Mouse (Mus musculus) gastrocnemius, postnatal 14 days (tissue): ENCODE data around the gene 1700018B08Rik. TPM values are rescaled to one million over a fixed set of nuclear protein-coding genes. Genes with fewer than 3 reads are reported as not detected.

ENCODE experiments used
- DNase-seq: peaks from one replicate; pipeline ENCODE4 v3.0.0; 2021; ENCODE audit warnings: mixed read lengths
- intact Hi-C: fragments of 180-260 bp; cut with DNase I; formaldehyde crosslinking; loops from one replicate; pipeline ENCODE4 v1.15.1; 2025; ENCODE audit warnings: low total_unique reads
- long read RNA-seq, 2 experiments: library from polyadenylated mRNA; stranded (forward); transcript quantifications; one replicate each; pipeline ENCODE4 v2.0.0; 2021
- total RNA-seq, 2 experiments: library from RNA; stranded (reverse); gene quantifications; 2 replicates each; pipeline ENCODE4 v1.2.3; 2021

The 1700018B08Rik gene
- total RNA-seq: not detected
- long read RNA-seq, experiment 1: 0 reads
- long read RNA-seq, experiment 2: 0 reads

DNA sequence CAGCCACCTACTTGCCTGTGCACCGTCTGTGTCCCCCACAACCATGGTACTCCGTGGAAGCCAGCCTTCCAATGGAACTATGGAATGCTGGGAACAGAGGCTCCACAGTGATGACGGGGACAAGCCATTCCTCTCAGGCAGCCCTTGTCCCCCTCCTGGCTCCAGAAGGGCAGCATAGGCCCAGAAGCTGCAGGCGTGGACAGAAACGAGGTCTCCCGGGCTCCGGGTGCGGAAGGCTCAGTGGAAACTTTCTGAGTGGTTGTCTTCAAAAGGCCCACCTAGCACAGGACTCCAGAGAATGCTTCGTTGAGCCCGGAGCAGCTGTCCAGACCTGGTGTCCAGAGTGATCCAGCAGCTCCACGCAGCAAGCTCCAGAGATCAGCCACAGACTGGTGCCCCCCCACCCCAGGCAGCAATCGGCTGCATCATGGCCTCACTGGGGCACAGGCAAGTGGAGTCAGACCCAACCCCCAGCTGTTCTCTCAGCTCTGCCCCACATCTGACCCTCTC, at the start of gene 1700018B08Rik:
Gene 1700018B08Rik (minus strand): TSS at position 45 of the 510 bp plus-strand sequence.
- intact Hi-C loops: loop anchor here (5.0 to 10.0 kb wide), 2 partner anchors 48 to 140 kb away; partner anchors contain the start of gene Map1lc3b

DNA sequence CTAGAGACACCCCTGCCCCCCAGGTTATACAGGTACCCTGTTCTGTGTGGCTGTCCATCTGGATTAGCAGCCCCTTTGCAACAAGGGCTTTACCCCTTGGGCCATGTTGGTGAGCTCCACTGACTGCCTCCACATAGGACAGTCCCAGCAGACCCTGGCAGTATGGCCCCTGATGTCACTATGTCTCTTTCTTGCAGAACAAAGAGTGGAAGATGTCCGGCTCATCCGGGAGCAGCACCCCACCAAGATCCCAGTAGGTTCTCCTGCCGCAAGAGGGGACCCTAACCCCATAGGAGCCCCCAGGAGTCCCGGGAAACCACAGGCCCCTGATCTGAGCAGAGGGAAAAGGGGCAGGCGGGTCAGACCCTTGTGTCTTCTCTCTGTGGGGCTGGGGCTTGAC, 49.2 kb upstream of the 1700018B08Rik start:
- DNase-seq: no peak
- intact Hi-C loops: loop anchor here (5.0 kb wide), 1 partner anchor 51 kb away; the partner anchor contains the start of gene 1700018B08Rik

More for the DNA sequence above, at the start of gene 1700018B08Rik:
- no peak for DNase-seq

DNA sequence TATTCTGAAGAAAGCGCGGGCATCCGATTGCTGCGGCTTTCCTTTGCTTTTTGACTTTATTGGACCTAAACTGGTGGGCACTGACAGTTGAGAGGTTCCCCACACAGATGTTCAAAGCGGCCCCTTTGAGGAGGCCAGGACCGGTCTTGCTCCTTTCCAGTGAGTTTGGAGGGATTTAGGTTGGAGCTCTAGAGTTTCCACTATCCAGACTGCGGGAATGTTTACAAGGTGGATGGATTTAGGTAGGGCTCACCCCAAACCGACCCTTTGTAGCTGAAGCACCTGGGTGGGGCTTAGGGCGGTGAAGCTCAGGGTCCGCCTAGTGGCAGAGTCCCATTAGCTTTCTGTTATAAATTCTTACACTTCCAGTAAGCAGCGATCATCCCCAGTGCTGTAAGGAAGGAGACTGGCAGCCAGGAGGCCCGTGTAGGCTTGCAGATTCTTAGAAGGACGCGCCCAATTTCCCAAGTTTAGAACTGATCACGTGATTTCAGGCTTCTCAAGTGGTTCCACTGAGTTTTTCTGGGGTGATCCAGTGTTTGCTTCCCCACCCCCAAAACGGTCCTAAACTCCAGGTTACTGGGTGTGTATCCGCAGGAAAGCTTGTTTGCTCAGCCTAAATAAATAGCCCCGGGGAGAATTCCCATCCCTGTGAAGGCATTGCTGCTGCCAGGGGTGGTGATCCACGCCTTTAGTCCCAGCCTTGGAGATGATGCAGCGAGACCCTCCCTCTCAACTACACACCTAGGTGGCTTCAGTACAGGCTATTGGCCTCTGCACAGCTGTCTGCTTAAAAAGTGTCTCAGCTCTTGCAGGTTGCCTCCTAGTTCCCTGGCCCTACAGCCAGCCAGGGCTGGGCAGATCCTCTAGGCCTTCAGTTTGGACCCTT, 47.3 kb upstream of the 1700018B08Rik start:
- intact Hi-C loops: loop anchor here (5.0 kb wide), 1 partner anchor 49 kb away; the partner anchor contains the start of gene 1700018B08Rik
- no peak for DNase-seq

DNA sequence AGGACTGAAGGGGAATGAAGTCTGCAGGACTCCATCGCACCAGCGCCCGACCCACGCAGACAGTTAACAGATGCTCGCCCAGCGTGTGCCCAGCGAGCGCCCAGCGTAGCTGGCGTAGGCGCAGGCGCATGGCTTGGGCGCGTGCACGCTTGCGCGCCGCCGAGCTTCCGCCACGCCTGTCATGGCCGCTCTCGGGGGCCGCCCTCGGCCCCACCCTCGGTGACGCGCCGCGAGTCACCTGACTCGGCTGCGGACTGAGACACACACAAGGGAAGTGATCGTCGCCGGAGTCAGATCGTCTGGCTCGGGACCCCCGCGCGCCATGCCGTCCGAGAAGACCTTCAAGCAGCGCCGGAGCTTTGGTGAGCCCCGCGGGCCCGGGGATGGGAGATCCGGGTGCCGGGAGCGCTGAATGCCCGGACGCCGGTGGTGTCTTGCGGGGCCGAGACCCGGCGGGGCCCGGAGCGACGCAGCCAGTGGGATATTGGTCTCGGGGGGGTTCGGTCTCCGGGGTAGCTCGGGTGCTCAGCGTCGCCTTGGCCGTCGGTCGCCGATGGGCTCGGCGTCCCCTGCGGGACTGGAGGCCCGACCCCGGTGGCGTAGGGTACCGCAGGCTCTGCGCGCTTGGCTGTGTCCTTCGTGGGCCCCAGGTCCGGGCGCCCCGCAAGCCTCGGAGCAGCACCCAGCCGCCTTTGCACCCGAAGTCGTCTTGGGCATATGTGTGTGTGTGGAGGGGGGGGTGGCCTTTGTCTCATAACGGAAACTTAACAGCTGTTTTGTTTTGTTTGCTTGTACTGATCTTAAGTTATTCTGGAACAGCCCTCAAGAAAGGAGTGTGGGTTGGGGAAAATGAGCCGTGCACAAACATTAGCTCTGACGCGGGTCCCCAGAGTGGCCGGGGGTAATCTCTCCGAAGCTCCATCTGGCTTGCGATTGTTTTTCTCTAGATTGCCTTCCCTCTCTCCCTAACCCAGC, 46.4 kb upstream of the 1700018B08Rik start, which contains the start of gene Map1lc3b:
Gene Map1lc3b (plus strand): TSS at position 159 of the 975 bp plus-strand sequence.
- intact Hi-C loops: loop anchor here (5.0 kb wide), 1 partner anchor 48 kb away; the partner anchor contains the start of gene 1700018B08Rik
- peak; percentile 94 for DNase-seq

DNA sequence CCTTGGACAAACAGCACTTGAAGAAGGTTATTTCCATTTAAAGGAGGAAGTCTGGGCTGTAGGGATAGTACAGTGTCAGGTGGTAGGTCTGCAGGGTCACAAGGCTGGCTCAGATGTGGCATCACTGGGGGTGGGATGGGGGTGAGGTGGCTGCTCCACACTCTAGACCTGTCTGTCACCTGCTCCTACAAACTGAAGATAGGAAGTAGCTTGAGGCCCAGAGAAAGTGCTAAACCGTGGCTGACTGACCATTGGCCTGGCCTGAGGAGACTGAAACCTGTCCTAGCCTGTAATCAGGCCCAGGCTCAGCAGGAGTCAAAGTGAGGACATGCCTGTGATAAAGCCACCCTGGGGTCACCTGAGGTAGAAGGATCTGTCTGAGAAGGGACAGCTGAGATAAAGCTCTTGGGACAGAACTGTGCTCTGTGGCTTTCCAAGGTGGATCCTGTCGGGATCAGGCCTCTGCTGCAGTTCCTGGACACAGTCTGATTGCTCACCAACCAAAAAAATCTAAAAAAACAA, 45.1 kb upstream of the 1700018B08Rik start:
- intact Hi-C loops: no loop called here
- DNase-seq: no peak

DNA sequence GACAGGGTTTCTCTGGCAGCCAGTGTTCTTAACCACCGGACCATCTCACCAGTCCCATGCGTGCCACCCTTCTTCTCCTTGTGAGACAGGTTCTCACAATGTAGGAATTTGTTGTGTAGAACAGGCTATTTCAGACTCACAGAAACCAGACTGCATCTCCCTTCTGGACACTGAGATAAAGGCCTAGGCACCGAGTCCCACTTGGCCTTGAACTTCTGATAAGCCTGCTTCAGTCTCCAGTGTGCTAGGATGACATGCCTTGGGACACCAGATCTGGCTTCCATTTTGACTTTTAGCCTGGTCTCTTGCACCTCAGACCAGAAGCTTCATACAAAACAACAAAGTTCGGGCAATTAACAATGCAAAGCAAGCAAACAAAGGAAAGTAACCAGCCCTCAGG, 44.6 kb upstream of the 1700018B08Rik start:
- no peak for DNase-seq
- intact Hi-C loops: no loop called here

DNA sequence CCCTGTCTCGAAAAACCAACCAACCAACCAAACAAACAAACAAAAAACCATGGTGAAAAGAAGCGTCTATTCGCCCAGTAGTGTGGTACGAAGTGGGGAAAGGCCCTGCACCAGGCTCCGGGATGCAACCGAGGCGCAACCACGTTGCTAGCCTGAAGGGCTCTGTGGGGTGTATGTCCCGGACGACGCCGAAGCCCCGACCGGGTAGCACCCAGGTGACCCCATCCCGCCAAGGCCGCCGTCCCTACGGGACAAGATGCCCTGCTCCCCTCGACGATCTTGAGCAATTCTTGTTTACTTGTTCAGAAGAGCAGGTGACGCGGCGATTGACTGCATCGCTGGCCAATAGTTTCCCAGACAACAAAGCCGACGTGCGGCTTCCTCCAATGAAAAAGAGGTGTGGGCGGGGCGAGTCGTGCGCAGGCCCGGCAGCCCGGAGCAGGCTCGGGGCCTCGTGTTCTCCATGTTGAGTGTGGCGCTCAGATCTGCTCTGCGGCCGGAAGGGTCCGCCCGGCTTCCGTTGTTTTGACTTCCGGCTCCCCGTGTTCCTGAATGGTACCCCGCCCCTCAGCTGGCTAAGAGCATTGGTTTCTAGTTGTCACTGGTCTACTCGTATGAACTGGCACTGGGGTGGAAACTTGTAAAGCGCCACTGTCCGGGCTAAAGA, 41.2 kb upstream of the 1700018B08Rik start:
- intact Hi-C loops: no loop called here

DNA sequence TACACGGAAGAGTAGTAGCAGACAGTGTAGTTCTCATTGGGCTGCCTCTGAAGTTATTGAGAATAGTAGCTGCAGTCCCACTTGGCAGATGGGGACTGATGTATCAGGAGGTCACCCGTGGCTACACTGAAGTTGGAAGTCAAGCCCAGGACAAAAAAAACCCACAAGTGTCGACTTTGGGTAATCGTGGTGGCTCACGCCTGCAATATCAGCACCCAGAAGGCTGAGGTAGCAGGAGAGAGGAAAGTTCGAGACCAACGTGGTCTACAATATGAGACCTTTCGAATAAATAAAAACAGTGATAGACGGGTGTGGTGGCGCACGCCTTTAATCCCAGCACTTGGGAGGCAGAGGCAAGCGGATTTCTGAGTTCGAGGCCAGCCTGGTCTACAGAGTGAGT, 40.6 kb upstream of the 1700018B08Rik start:
- intact Hi-C loops: no loop called here
- no peak for DNase-seq

More for the DNA sequence above, 41.2 kb upstream of the 1700018B08Rik start:
- DNase-seq: peak; percentile 100

DNA sequence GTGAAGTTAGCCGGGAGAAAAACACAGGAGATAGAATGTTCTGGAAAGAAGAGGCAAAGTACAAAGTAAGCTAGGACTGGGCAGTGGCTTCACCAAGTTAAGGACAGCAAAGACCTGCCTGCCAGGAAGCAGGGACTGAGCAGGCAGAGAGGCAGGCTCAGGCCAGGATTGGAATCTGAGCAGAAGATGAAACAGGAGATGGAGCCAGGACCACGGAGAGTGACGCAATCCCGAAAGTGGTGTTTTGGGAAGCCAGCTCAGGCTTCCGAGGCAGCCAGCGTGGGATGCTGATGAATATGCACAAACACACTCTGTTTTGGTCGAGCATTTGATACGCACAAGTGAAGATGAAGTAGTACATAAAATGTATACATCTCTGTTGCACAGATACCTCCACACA, 39.5 kb upstream of the 1700018B08Rik start:
- no peak for DNase-seq
- intact Hi-C loops: no loop called here

DNA sequence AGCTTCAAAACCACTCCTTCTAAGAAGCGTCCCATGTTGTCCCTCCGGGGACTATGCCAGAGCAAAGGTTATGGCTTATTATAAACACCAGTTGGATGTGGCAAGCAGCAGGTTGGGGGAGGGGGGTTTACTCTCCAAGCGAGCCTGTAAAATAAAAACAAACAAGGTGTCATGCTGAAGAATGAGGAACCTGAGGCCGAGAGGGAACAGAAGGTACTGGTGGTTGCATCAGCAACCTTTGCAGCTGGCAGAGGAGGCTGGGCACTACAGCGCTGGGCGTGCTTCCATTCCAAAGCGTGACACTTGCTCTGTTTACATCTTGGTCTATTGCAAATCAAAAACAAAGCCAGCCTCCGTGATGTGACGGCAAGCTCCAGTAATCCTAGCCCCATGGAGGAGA, 36.3 kb upstream of the 1700018B08Rik start:
- intact Hi-C loops: no loop called here
- no peak for DNase-seq

DNA sequence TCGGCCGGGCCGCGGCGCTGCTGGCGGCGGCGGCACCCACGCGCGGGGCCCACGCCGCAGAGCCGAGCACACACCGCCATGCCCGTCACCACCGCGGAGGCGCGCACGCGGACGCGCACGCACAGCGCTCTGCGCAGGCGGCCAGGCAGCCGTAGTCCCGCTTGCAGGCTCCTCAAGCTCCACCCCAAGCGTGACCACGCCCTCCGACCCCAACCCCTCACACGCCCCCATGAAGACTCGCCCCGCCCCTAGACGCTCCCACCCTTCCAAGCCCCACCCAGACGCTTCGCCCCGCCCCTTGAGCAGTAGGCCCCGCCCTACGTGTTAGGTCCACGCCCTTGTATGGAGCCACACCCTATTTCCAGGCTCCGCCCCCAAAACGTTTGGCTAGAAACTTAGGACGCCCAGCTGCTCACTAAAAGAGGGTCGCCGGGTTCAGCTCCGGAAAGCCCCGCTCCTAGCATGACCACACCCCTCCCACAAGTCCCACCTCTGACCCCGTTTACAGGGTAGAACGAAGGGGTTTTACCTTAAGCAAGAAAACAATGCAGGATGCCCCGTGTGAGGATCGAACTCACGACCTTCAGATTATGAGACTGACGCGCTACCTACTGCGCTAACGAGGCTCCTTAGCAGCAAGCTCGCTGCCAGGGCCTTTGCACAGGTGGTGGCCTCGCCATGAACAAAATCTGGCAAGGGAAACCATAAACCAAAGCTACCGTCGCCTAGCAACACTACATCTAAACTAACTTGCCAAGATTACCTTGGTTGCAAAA, 34.7 kb upstream of the 1700018B08Rik start, which contains the start of gene Fbxo31:
Gene Fbxo31 (minus strand): TSS at position 131 of the 776 bp plus-strand sequence.
- DNase-seq: peak; percentile 97

DNA sequence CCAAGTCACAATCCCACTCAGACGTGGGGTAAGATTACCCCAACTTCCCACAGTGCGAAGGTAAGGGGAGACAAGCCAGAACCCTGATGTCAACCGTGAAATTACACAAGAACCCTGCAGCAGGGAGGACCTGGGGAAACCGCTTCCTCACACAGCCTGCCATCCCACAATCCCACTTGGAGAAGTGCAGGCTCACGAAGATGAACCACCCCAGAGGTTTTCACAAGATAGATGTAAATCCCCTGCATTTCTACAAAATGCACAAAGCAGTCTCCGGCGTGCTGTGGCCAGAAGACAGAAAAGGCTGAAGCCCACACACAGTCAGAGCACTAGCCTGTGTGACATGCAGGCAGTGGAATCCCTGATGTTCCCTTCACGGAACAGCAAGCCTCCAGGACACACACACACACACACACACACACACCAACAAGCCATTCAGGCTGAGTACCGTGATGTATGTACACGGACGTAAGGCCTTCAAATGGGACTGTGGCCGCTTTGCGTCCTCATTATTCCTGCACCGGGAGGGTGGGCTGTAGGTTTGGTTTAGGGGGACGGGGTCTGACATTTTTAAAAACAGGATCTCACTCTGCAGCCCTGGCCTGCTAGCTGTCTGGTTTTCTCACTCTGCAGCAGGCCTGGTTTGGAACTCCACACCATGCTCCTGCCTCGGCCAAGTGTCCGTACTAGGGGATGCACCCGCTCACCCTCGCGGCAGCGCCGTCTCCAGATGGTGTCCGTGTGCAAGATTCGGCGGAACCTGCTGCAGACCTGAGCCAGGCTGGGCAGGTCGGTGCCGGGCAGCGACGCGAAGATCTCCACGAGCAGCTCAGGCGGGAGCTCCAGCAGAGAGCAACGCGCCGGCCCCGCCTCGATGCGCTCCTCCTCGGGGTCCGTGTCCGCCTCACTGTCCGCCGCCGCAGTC, 33.9 kb upstream of the 1700018B08Rik start:
- no peak for DNase-seq
- intact Hi-C loops: no loop called here

More for the DNA sequence above, 34.7 kb upstream of the 1700018B08Rik start, which contains the start of gene Fbxo31:
- intact Hi-C loops: no loop called here

DNA sequence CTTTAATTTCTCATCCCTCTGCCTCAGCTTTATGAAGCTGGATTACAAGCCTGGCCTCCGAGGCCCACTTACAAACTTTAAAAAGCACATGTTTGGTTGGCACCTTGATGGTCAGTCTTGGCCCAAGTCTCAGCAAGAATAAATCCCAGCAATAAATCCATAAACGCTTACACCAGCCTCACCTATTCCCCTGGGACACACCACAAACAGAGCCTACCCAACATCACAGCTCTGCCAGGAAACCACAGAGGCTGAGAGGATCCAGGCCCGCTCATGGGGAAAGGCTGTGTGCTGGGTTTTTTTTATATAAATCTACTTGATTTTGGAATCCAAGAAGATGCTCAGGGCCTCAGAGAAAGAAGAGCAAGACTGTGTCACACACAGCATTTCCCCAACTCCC, 31.5 kb upstream of the 1700018B08Rik start:
- intact Hi-C loops: no loop called here
- no peak for DNase-seq

DNA sequence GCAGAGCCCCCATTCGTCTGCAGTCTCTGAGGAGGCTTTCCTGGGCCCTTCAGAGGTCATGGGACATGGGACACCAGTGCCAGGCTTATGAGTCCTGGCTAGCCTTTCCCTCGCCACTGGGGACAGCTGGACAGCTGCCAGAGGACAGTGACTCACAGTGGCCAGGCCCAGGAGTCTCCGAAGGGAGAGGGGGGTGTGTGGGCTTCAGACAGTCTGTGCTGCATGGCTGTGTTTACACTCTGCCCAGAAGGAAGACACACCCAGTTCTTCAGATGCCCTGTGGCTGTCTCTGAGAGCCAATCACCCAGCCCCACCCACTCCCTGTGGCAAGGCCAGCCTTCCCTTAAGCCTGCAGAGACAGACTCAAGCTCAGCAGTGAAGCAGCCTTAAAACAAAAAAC, 29.2 kb upstream of the 1700018B08Rik start:
- intact Hi-C loops: no loop called here
- DNase-seq: peak; percentile 82

DNA sequence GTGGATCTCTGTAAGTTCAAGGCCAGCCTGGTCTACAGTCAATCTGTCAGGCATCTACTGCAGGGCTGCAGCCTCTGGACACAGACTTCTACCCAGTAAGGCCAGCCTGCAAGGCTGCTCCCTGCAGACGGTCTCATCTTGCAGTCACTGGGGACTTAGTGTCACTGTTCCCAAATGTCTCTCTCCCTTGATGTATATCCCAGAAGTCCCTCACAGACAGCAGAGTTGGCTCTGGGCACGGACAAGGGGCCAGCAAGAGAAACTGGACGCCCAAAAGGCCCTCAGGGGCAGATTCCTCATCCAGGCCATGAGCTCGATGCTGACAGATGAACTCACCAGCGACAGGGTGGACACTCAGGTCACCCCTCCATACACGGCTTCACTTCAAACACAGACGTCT, 28.0 kb upstream of the 1700018B08Rik start:
- intact Hi-C loops: no loop called here
- no peak for DNase-seq

DNA sequence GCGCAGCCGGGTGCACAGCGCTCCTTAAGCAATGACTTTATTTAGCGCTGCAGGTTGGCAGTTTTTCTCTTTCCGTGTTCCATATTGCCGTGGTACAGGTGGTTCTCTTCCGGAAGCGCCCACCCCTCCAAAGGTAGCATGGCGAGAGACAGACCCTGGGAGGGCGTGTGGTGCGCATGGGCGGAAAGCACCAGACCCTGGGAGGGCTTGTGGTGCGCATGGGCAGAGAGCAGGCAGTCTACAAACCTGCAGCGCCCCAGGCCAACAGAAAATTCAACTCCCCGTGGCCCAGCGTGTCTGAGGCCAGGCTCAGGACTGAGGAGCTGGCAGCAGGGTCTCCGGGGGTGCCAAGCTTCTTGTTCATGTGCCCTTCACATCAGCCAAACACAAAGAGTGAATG, 26.7 kb upstream of the 1700018B08Rik start:
- DNase-seq: no peak
- intact Hi-C loops: no loop called here

DNA sequence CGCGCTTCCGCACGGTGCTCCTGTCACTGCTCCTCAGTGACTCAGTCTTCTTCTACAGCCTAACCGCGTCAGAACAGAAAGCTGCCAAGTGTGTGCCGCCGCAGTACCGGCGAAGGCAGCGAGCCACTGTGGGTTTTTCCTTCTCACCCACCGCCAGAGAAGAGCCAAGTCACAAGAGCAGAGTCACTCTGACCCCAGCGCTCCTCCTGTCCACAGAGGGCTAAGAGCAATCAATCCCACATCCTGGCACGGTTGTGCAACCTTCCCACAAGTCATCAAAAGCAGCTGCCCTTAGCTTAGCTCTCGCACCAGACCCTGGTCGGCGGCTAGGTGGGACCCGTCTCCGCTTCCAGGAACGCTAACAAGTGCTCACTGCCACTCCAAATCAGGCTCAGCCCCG, 26.2 kb upstream of the 1700018B08Rik start:
- intact Hi-C loops: no loop called here
- no peak for DNase-seq
